Mouse (Mus musculus) gastrocnemius, postnatal 36 days (tissue): ENCODE measurements around the gene Ehd2. TPM values are rescaled to one million over a fixed set of nuclear protein-coding genes. Genes with fewer than 3 reads are reported as not detected.

Source experiments
- DNase-seq, 2 experiments: peaks; one replicate each; pipeline ENCODE4 v3.0.0; 2022
- intact Hi-C: fragments of 180-260 bp; cut with DNase I; formaldehyde crosslinking; loops from one replicate; pipeline ENCODE4 v1.15.1; 2025
- long read RNA-seq, 2 experiments: library from polyadenylated mRNA; stranded (forward); transcript quantifications; one replicate each; pipeline ENCODE4 v2.0.0; 2021
- total RNA-seq, 2 experiments: library from RNA; stranded (reverse); gene quantifications; 2 replicates each; pipeline ENCODE4 v1.2.3; 2021

Gene Ehd2
- total RNA-seq: 10 to 100 TPM; 40.8 to 47.9 TPM
- long read RNA-seq, experiment 1, full-length matches to known transcripts: 7 of 25 reads
- long read RNA-seq, experiment 1, partial matches to known transcripts: 0 of 25 reads
- long read RNA-seq, experiment 1, other reads (novel, unspliced or antisense): 18 of 25 reads
- long read RNA-seq, experiment 2, full-length matches to known transcripts: 5 of 19 reads
- long read RNA-seq, experiment 2, partial matches to known transcripts: 1 of 19 reads
- long read RNA-seq, experiment 2, other reads (novel, unspliced or antisense): 13 of 19 reads

GRCm38 (mm10) chr7:15967312-15967711 lies at the start of gene Ehd2:
TSS of gene Ehd2 (minus strand) at chr7:15967567.
- peak; percentile 81 for DNase-seq
- intact Hi-C loops: loop anchor here (1.0 to 2.0 kb wide), 2 partner anchors 19 to 37 kb away; no protein-coding TSS in a partner anchor

DNA sequence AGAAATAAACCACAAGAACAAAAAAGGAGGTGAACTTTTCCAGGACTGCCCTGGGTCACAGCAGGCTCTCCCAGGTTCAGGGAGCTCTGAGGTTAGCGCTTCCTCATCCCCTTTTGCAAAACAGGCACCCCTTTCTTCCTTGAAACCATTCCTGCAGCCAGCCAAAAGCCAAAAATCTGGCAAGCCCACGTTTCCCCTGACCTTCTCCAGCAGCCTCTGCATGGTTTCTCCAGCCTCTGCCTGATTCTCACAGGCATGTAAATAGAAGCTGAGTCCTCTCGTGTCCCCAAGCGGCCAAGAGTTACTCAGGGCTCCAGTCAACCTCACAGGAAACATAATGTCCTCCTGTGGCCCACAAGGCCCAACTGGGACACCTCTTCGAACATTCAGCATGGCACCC lies 48.0 kb upstream of the Ehd2 start:
- intact Hi-C loops: no loop called here
- no peak for DNase-seq

- DNase-seq: no peak
- intact Hi-C loops: no loop called here
Observed at GRCm38 (mm10) chr7:16014521-16015175, 47.3 kb upstream of the Ehd2 start.

GRCm38 (mm10) chr7:16013722-16014275 lies 46.4 kb upstream of the Ehd2 start:
- intact Hi-C loops: no loop called here
- DNase-seq: no peak

DNA sequence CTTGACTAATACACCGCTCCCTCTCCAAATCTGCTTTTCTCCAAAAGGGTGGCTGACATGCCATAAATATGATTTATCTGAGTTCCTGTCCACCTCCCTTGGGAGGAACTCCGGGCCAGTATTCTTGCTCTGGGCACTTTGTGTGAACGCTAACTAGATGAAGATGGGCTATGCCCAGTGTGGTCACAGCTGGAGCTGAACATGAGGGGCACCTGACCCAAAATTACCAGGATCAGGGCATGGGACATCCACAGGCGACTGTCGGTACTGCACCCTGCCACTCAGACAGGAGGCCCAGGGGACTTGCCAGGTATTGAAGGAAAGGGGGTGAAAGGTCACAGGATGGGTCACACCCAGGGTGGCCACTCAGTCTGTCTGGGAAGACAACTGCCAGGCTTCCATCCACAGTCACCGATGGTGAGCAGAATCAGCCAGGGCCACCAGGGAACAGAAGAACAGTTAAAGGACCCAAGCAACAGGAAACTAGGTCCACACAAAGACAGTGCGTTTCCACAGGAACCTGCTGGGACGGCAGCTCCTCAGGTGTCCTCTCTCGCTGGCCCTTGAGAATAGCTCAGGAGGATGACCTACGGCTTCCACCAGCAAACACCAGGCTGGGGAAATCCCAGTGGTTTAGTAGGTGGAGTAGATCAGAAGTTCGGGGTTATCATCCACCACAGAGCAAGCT lies 45.4 kb upstream of the Ehd2 start:
- DNase-seq: peak in 1 of 2 experiments; percentile 39
- intact Hi-C loops: no loop called here

GRCm38 (mm10) chr7:16011418-16012085 lies 44.2 kb upstream of the Ehd2 start:
- no peak for DNase-seq
- intact Hi-C loops: no loop called here

GRCm38 (mm10) chr7:16010649-16011048 lies 43.3 kb upstream of the Ehd2 start:
- intact Hi-C loops: no loop called here
- DNase-seq: no peak

- intact Hi-C loops: no loop called here
- DNase-seq: no peak
Observed at GRCm38 (mm10) chr7:16009636-16010035, 42.3 kb upstream of the Ehd2 start.

GRCm38 (mm10) chr7:16005020-16005419 lies 37.7 kb upstream of the Ehd2 start:
- intact Hi-C loops: loop anchor here (2.0 kb wide), 1 partner anchor 42 kb away; the partner anchor contains the start of gene Bicra
- DNase-seq: no peak

- DNase-seq: no peak
- intact Hi-C loops: loop anchor here (2.0 kb wide), 1 partner anchor 42 kb away; the partner anchor contains the start of gene Bicra
Observed at GRCm38 (mm10) chr7:16004177-16004856, 37.0 kb upstream of the Ehd2 start.

- intact Hi-C loops: no loop called here
- no peak for DNase-seq
Observed at GRCm38 (mm10) chr7:16003032-16003431, 35.7 kb upstream of the Ehd2 start.

GRCm38 (mm10) chr7:16002171-16002570 lies 34.8 kb upstream of the Ehd2 start:
- DNase-seq: peak; percentile 84 to 87
- intact Hi-C loops: no loop called here

- DNase-seq: no peak
- intact Hi-C loops: no loop called here
Observed at GRCm38 (mm10) chr7:16001691-16002090, 34.3 kb upstream of the Ehd2 start.

DNA sequence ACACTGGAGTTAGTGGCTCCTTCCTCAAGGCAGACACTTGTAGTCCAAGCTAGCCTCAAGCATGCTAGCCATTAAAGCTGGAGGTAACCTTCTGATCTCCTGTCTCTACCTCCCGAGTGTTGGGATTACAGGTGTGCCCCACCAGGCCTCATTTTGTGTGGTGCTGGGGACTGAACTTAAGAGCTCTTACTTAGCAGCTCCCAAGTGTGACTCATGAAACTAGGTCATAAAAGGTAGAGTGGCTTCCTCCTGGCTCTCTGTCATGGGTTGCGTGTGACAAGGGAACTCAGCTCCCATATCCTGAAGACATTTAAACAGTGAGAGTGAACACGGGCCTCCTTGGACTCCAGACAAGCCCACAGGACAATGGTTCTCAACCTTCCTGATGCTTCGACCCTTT lies 26.4 kb upstream of the Ehd2 start:
- intact Hi-C loops: no loop called here
- no peak for DNase-seq

DNA sequence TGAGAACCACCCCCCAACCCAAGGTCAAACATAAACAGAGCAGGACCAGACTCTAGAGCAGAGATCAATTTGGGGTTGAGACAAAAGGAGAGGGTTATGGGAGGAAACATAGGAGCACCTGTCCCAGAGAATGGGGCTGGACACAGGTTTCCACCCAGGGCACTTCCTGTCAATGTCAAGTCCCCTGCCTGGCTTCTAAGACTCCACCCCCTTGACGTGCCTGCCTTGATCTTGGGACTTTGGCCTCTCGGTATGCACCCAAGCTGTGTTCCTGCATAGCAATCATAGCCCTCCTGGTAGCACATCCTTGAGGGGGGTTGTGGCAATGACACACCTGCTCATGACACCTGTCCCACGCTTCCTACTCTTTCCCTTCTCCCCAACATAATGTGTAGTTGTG lies 25.8 kb upstream of the Ehd2 start:
- DNase-seq: no peak
- intact Hi-C loops: no loop called here

GRCm38 (mm10) chr7:15991764-15992163 lies 24.4 kb upstream of the Ehd2 start:
- DNase-seq: no peak
- intact Hi-C loops: no loop called here

- intact Hi-C loops: no loop called here
- DNase-seq: no peak
Observed at GRCm38 (mm10) chr7:15987661-15988356, 20.4 kb upstream of the Ehd2 start.

DNA sequence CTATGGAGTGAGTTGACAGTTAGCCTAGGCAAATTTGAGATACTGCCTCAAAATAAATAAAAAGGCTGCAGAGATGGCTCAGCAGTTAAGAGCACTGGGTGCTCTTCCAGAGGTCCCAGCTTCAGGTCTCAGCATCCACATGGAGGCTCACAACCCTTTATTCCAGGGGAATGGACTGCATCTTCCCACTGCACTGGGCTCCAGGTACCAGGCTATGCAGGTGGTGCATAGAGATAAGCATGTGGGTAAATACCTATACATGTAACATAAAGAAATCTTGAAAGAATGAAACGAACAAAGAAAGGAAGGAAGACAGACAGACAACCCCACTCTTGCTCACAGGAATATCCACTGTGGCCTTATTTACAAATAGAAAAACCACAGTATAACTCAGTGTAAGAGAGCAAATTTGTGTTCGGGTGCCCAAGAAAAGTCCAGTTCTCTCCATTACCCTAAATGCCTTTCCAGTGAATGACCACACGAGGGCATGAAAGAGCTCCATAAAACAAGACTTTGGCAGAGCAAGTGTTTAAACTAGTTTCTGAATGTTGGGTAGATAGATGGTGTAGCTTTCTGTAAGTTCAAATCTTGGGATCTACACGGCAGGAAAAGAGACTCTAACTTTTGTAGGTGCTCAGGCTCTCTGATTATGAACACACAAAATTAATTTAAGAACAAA lies 15.5 kb upstream of the Ehd2 start:
- DNase-seq: no peak
- intact Hi-C loops: loop anchor here (2.0 kb wide), 1 partner anchor 68 kb away; no protein-coding TSS in a partner anchor

- DNase-seq: no peak
- intact Hi-C loops: no loop called here
Observed at GRCm38 (mm10) chr7:15981538-15981937, 14.2 kb upstream of the Ehd2 start.
